Mouse (Mus musculus) 416B (cell line): ENCODE data around the gene Elf2.
A peak's percentile ranks its signal among the peaks of the same experiment; 100 is the strongest.
"Not testable (repeated sequence)": the region's sequence is repeated elsewhere in the genome, so short reads cannot be mapped to it uniquely, and the experiment has no call there.

ENCODE experiments used
- DNase-seq: peaks from one replicate; pipeline ENCODE4 v3.0.0; 2011; ENCODE audit warnings: low read depth

The Elf2 gene

GRCm38 (mm10) chr3:51232205-51232910 is 108.1 kb downstream of the Elf2 start:
- no peak for DNase-seq

- DNase-seq: no peak
These were observed 109.0 kb downstream of the Elf2 start for GRCm38 (mm10) chr3:51231499-51231898.

- DNase-seq: no peak
These were observed 109.6 kb downstream of the Elf2 start for GRCm38 (mm10) chr3:51230886-51231285.

- DNase-seq: no peak
These were observed 110.2 kb downstream of the Elf2 start for GRCm38 (mm10) chr3:51230146-51230835.

GRCm38 (mm10) chr3:51229226-51229625 is 111.2 kb downstream of the Elf2 start:
- no peak for DNase-seq

GRCm38 (mm10) chr3:51228821-51229205 is 111.7 kb downstream of the Elf2 start:
- DNase-seq: no peak

- peak; percentile 62 for DNase-seq
These were observed 112.2 kb downstream of the Elf2 start for GRCm38 (mm10) chr3:51228038-51228820.

- peak; percentile 55 for DNase-seq
These were observed 113.9 kb downstream of the Elf2 start for GRCm38 (mm10) chr3:51226601-51227000.

GRCm38 (mm10) chr3:51225979-51226378 is 114.5 kb downstream of the Elf2 start:
- DNase-seq: no peak

GRCm38 (mm10) chr3:51225226-51225750 is 115.2 kb downstream of the Elf2 start:
- peak; percentile 29 for DNase-seq

- DNase-seq: peak; percentile 91
These were observed 115.9 kb downstream of the Elf2 start, which contains the start of gene Noct for GRCm38 (mm10) chr3:51224363-51225225. Gene Noct, plus strand, starts transcription at chr3:51224447.

- no peak for DNase-seq
These were observed 116.9 kb downstream of the Elf2 start for GRCm38 (mm10) chr3:51223556-51223955.

- DNase-seq: peak; percentile 95
These were observed 117.5 kb downstream of the Elf2 start for GRCm38 (mm10) chr3:51222834-51223460.

- DNase-seq: peak; percentile 38
These were observed 118.2 kb downstream of the Elf2 start for GRCm38 (mm10) chr3:51222302-51222701.

GRCm38 (mm10) chr3:51221847-51222246 is 118.6 kb downstream of the Elf2 start:
- no peak for DNase-seq

- no peak for DNase-seq
These were observed 119.6 kb downstream of the Elf2 start for GRCm38 (mm10) chr3:51220846-51221245.

GRCm38 (mm10) chr3:51219213-51219612 is 121.2 kb downstream of the Elf2 start:
- no peak for DNase-seq

GRCm38 (mm10) chr3:51218385-51218784 is 122.1 kb downstream of the Elf2 start:
- DNase-seq: not testable (repeated sequence)

- peak; percentile 38 for DNase-seq
These were observed 124.1 kb downstream of the Elf2 start for GRCm38 (mm10) chr3:51216351-51216750.

GRCm38 (mm10) chr3:51215681-51216080 is 124.8 kb downstream of the Elf2 start:
- DNase-seq: no peak

GRCm38 (mm10) chr3:51213111-51213510 is 127.4 kb downstream of the Elf2 start:
- DNase-seq: no peak
